Mouse (Mus musculus) forebrain, postnatal 0 days (tissue): ENCODE measurements around the gene Timm10b. TPM values are rescaled to one million over a fixed set of nuclear protein-coding genes. Genes with fewer than 3 reads are reported as not detected.

Experiments
- ATAC-seq: fragments of 200-750 bp; cut with Nextera tagmentation; 2 replicates; pipeline ENCODE4 v1.8.0; 2017; ENCODE audit warnings: mild to moderate bottlenecking, moderate library complexity
- DNase-seq: peaks from one replicate; pipeline ENCODE4 v3.0.0-alpha.2; 2015
- H3K27ac ChIP-seq: fragments of 300-500 bp; sonication (generic); 2 replicates; pipeline ENCODE4 v1.5.1; 2014; ENCODE audit warnings: low read depth, mild to moderate bottlenecking, antibody characterized with exemption, low read length, moderate library complexity, mixed read lengths
- H3K27me3 ChIP-seq: fragments of 300-500 bp; sonication (generic); 2 replicates; pipeline ENCODE4 v1.6.1; 2014; ENCODE audit warnings: mild to moderate bottlenecking, low read length, mixed read lengths; ENCODE audit not compliant: insufficient read depth
- H3K36me3 ChIP-seq: fragments of 300-500 bp; sonication (generic); 2 replicates; pipeline ENCODE4 v1.6.1; 2014; ENCODE audit warnings: mild to moderate bottlenecking, moderate library complexity; ENCODE audit not compliant: insufficient read depth
- H3K4me1 ChIP-seq: fragments of 300-500 bp; sonication (generic); 2 replicates; pipeline ENCODE4 v1.6.1; 2014; ENCODE audit warnings: antibody characterized with exemption; ENCODE audit not compliant: insufficient read depth
- H3K4me2 ChIP-seq: fragments of 300-500 bp; sonication (generic); 2 replicates; pipeline ENCODE4 v1.6.1; 2014; ENCODE audit warnings: low read depth, mild to moderate bottlenecking, moderate library complexity
- H3K4me3 ChIP-seq: fragments of 300-500 bp; sonication (generic); 2 replicates; pipeline ENCODE4 v1.5.1; 2014; ENCODE audit warnings: low read depth, low read length, mixed read lengths
- H3K9ac ChIP-seq: fragments of 300-500 bp; sonication (generic); 2 replicates; pipeline ENCODE4 v1.6.1; 2014; ENCODE audit warnings: mild to moderate bottlenecking
- H3K9me3 ChIP-seq: fragments of 300-500 bp; sonication (generic); 2 replicates; pipeline ENCODE4 v1.6.1; 2016; ENCODE audit warnings: low read length
- CTCF ChIP-seq: sonication (generic); IDR thresholded peaks from 2 replicates; pipeline ENCODE4 v1.5.1; 2016; ENCODE audit warnings: antibody characterized with exemption, control low read depth, low read depth
- WGBS: fragments of 180-500 bp; shearing (Covaris S2); extraction: QIAGEN DNeasy Blood & Tissue Kit; methylation state at CpG from one replicate; pipeline ENCODE4 v1.1.7; 2014; 5-methylcytosine and 5-hydroxymethylcytosine counted together
- polyA plus RNA-seq: library from polyadenylated mRNA; unstranded; fragments of >200 nt; fragmentation: Nextera tagmentation; extraction: Ambion mirVana; gene quantifications from 2 replicates; pipeline ENCODE4 v1.2.1, GENCODE M21; 2015
- total RNA-seq: library from RNA; depleted of rRNA; stranded (reverse); fragments of >200 nt; gene quantifications from 2 replicates; pipeline ENCODE4 v1.2.3, GENCODE M21; 2014; rRNA removed

Gene Timm10b
- total RNA-seq (49.8 and 65.6 TPM in 2 replicates), polyA plus RNA-seq (160 and 167 TPM in 2 replicates)

GRCm38 (mm10) chr7:105639756-105640155 lies at the start of gene Timm10b:
Gene Timm10b (plus strand): TSS chr7:105640056.
- Histone ChIP-seq H3K9ac (peak within 1 kb of the TSS; percentile 86), H3K36me3 (peaks cover 31% of the 10 kb centered on the region), H3K27ac (peak within 1 kb of the TSS; percentile 77), H3K9me3 (no peaks in the 10 kb centered on the region), H3K27me3 (no peaks in the 10 kb centered on the region), H3K4me3 (peak within 1 kb of the TSS; percentile 66), H3K4me2 (peak within 1 kb of the TSS; percentile 93), H3K4me1 (peaks cover 17% of the 10 kb centered on the region)
- 0 out of 2 replicates have a peak, but pooled peaks have one; percentile 2 for ATAC-seq
- no peak for DNase-seq
- 14% methylated on average over 2 of the region's 2 CpGs for WGBS
- TF ChIP-seq CTCF: no peak

GRCm38 (mm10) chr7:105590097-105590496 lies 49.8 kb upstream of the Timm10b start:
- no peak overlapping the region for H3K4me3 ChIP-seq
- no peaks in the 10 kb centered on the region for H3K27me3 ChIP-seq
- DNase-seq (no peak), ATAC-seq (no peak)
- no peak overlapping the region for H3K4me2 ChIP-seq
- H3K36me3 ChIP-seq: no peaks in the 10 kb centered on the region
- H3K9me3 ChIP-seq: no peaks in the 10 kb centered on the region
- H3K27ac ChIP-seq: no peak overlapping the region
- H3K4me1 ChIP-seq: no peaks in the 10 kb centered on the region
- H3K9ac ChIP-seq: no peak overlapping the region
- TF ChIP-seq CTCF: no peak
- WGBS: 22% methylated on average over 7 of the region's 7 CpGs

- WGBS: 38% methylated on average over 9 of the region's 9 CpGs
- no peak overlapping the region for H3K4me2 ChIP-seq
- H3K4me1 ChIP-seq: no peaks in the 10 kb centered on the region
- no peak; the same call in 1 of the 2 replicates for ATAC-seq
- H3K27me3 ChIP-seq: no peaks in the 10 kb centered on the region
- H3K27ac ChIP-seq: no peak overlapping the region
- no peaks in the 10 kb centered on the region for H3K36me3 ChIP-seq
- DNase-seq: peak; percentile 26
- H3K9ac ChIP-seq: no peak overlapping the region
- no peak overlapping the region for H3K4me3 ChIP-seq
- peak; percentile 71 for TF ChIP-seq CTCF
- H3K9me3 ChIP-seq: no peaks in the 10 kb centered on the region
Measured at GRCm38 (mm10) chr7:105602860-105603623, 36.8 kb upstream of the Timm10b start.

- DNase-seq (no peak), ATAC-seq (no peak)
- Histone ChIP-seq H3K36me3 (peaks cover 43% of the 10 kb centered on the region), H3K27ac (no peak overlapping the region), H3K4me3 (no peak overlapping the region), H3K4me2 (no peak overlapping the region), H3K9me3 (no peaks in the 10 kb centered on the region), H3K27me3 (no peaks in the 10 kb centered on the region), H3K9ac (no peak overlapping the region), H3K4me1 (no peaks in the 10 kb centered on the region)
- WGBS: 90% methylated on average over 3 of the region's 3 CpGs
- TF ChIP-seq CTCF: no peak
Measured at GRCm38 (mm10) chr7:105608467-105608866, 31.4 kb upstream of the Timm10b start.

GRCm38 (mm10) chr7:105611767-105612166 lies 28.1 kb upstream of the Timm10b start:
- ATAC-seq: no peak
- H3K4me3 ChIP-seq: no peak overlapping the region
- H3K9ac ChIP-seq: no peak overlapping the region
- H3K9me3 ChIP-seq: no peaks in the 10 kb centered on the region
- no peak overlapping the region for H3K27ac ChIP-seq
- no peak for TF ChIP-seq CTCF
- DNase-seq: no peak
- 82% methylated on average over 1 of the region's 1 CpGs for WGBS
- no peaks in the 10 kb centered on the region for H3K4me1 ChIP-seq
- peaks cover 74% of the 10 kb centered on the region for H3K36me3 ChIP-seq
- H3K4me2 ChIP-seq: no peak overlapping the region
- H3K27me3 ChIP-seq: no peaks in the 10 kb centered on the region

- ATAC-seq: no peak
- Histone ChIP-seq H3K9me3 (no peaks in the 10 kb centered on the region), H3K27ac (no peak overlapping the region), H3K9ac (no peak overlapping the region), H3K4me3 (no peak overlapping the region), H3K27me3 (no peaks in the 10 kb centered on the region), H3K4me1 (no peaks in the 10 kb centered on the region), H3K4me2 (no peak overlapping the region), H3K36me3 (peaks cover 97% of the 10 kb centered on the region)
- WGBS: 93% methylated on average over 1 of the region's 1 CpGs
- no peak for DNase-seq
- TF ChIP-seq CTCF: no peak
Measured at GRCm38 (mm10) chr7:105614400-105614799, 25.5 kb upstream of the Timm10b start.

- DNase-seq (no peak), ATAC-seq (no peak)
- 82% methylated on average over 1 of the region's 1 CpGs for WGBS
- H3K36me3 ChIP-seq: peaks cover 98% of the 10 kb centered on the region
- no peaks in the 10 kb centered on the region for H3K9me3 ChIP-seq
- no peak overlapping the region for H3K4me2 ChIP-seq
- H3K9ac ChIP-seq: no peak overlapping the region
- H3K27me3 ChIP-seq: no peaks in the 10 kb centered on the region
- no peak overlapping the region for H3K4me3 ChIP-seq
- no peak for TF ChIP-seq CTCF
- H3K27ac ChIP-seq: no peak overlapping the region
- H3K4me1 ChIP-seq: no peaks in the 10 kb centered on the region
Measured at GRCm38 (mm10) chr7:105615720-105616119, 24.1 kb upstream of the Timm10b start.
